Mouse (Mus musculus) retina, postnatal 7 days (tissue): ENCODE measurements at regions not wholly inside any gene's neighbourhood (a gene's known extent, or its start where the extent isn't known, plus 50 kb on each side); places are given as distances from the start of the nearest gene placed in this dataset.

Experiments used
- DNase-seq: peaks from one replicate; pipeline ENCODE4 v3.0.0-alpha.2; 2012; ENCODE audit warnings: low read depth, low spot score

GRCm38 (mm10) chr8:107715901-107716300, 127.6 kb upstream of the Psmd7 start:
- DNase-seq, result no peak

GRCm38 (mm10) chr8:107717856-107718255, 129.6 kb upstream of the Psmd7 start:
- DNase-seq, result no peak

- no peak for DNase-seq
These were observed 131.4 kb upstream of the Psmd7 start for GRCm38 (mm10) chr8:107719656-107720055.

- DNase-seq, result no peak
These were observed 138.5 kb upstream of the Psmd7 start for GRCm38 (mm10) chr8:107726716-107727115.

- DNase-seq, result no peak
These were observed 139.0 kb upstream of the Psmd7 start for GRCm38 (mm10) chr8:107727276-107727675.

GRCm38 (mm10) chr8:107739091-107739490, 150.8 kb upstream of the Psmd7 start:
- DNase-seq, result no peak

- DNase-seq, result no peak
These were observed 168.8 kb upstream of the Psmd7 start for GRCm38 (mm10) chr8:107757083-107757482.

GRCm38 (mm10) chr8:107758637-107759036, 170.4 kb upstream of the Psmd7 start:
- DNase-seq, result no peak

- no peak for DNase-seq
These were observed 165.5 kb upstream of the Zfhx3 start for GRCm38 (mm10) chr8:107776906-107777305.

GRCm38 (mm10) chr8:107785771-107786170, 156.7 kb upstream of the Zfhx3 start:
- DNase-seq, result no peak

GRCm38 (mm10) chr8:107792286-107792685, 150.2 kb upstream of the Zfhx3 start:
- no peak for DNase-seq

GRCm38 (mm10) chr8:107814931-107815330, 127.5 kb upstream of the Zfhx3 start:
- no peak for DNase-seq

GRCm38 (mm10) chr8:107815775-107816174, 126.7 kb upstream of the Zfhx3 start:
- DNase-seq, result peak; percentile 24

- no peak for DNase-seq
These were observed 124.6 kb upstream of the Zfhx3 start for GRCm38 (mm10) chr8:107817796-107818195.

GRCm38 (mm10) chr8:107820174-107820760, 122.2 kb upstream of the Zfhx3 start:
- DNase-seq, result no peak

- DNase-seq, result no peak
These were observed 120.9 kb upstream of the Zfhx3 start for GRCm38 (mm10) chr8:107821522-107821921.

GRCm38 (mm10) chr8:107824096-107824495, 118.3 kb upstream of the Zfhx3 start:
- DNase-seq, result no peak

- no peak for DNase-seq
These were observed 117.8 kb upstream of the Zfhx3 start for GRCm38 (mm10) chr8:107824640-107825039.

- no peak for DNase-seq
These were observed 114.8 kb upstream of the Zfhx3 start for GRCm38 (mm10) chr8:107827500-107828125.

GRCm38 (mm10) chr8:107828541-107828940, 113.9 kb upstream of the Zfhx3 start:
- DNase-seq, result no peak

- no peak for DNase-seq
These were observed 109.0 kb upstream of the Zfhx3 start for GRCm38 (mm10) chr8:107833481-107833880.

- DNase-seq, result no peak
These were observed 96.3 kb upstream of the Zfhx3 start for GRCm38 (mm10) chr8:107846141-107846540.

GRCm38 (mm10) chr8:107851236-107852043, 91.0 kb upstream of the Zfhx3 start:
- DNase-seq, result no peak
